Mouse (Mus musculus) heart, embryonic 14.5 days (tissue): ENCODE measurements around the gene Ascc2. TPM values are rescaled to one million over a fixed set of nuclear protein-coding genes. Genes with fewer than 3 reads are reported as not detected.

Experiments used
- ATAC-seq: fragments of 200-750 bp; cut with Nextera tagmentation; 2 replicates; pipeline ENCODE4 v1.8.0; 2017; ENCODE audit warnings: low read depth, moderate TSS enrichment; ENCODE audit not compliant: insufficient number of reproducible peaks, insufficient read depth, low FRiP score
- H3K27ac ChIP-seq, 2 experiments: fragments of 200-500 bp in 1 of 2; fragments of 300-500 bp in 1 of 2; sonication (generic) in 1 of 2; replicated peaks in 1 of 2; 2 replicates each; pipeline ENCODE4 v1.5.1; 2012 to 2014; ENCODE audit warnings: low read depth in 2 of 2, low read length in 2 of 2, control low read depth in 1 of 2, mild to moderate bottlenecking in 1 of 2, mixed read lengths in 1 of 2; ENCODE audit not compliant: control insufficient read depth in 1 of 2, insufficient read depth in 1 of 2
- H3K27me3 ChIP-seq: fragments of 300-500 bp; sonication (generic); 2 replicates; pipeline ENCODE4 v1.6.1; 2014; ENCODE audit warnings: mild to moderate bottlenecking, low read length, control low read depth; ENCODE audit not compliant: control insufficient read depth, insufficient read depth
- H3K36me3 ChIP-seq: fragments of 300-500 bp; sonication (generic); 2 replicates; pipeline ENCODE4 v1.6.1; 2014; ENCODE audit warnings: mild to moderate bottlenecking, control low read depth, low read length, mixed read lengths; ENCODE audit not compliant: control insufficient read depth, insufficient read depth
- H3K4me1 ChIP-seq, 2 experiments: fragments of 200-500 bp in 1 of 2; fragments of 300-500 bp in 1 of 2; sonication (generic) in 1 of 2; 2 replicates each; pipeline ENCODE4 v1.6.1; 2012 to 2014; ENCODE audit warnings: low read length in 2 of 2, control low read depth in 1 of 2, mixed read lengths in 1 of 2; ENCODE audit not compliant: control insufficient read depth in 2 of 2, insufficient read depth in 2 of 2
- H3K4me2 ChIP-seq: fragments of 300-500 bp; sonication (generic); 2 replicates; pipeline ENCODE4 v1.6.1; 2014; ENCODE audit warnings: mild to moderate bottlenecking, low read length
- H3K4me3 ChIP-seq, 2 experiments: fragments of 200-500 bp in 1 of 2; fragments of 300-500 bp in 1 of 2; sonication (generic) in 1 of 2; 2 replicates each; pipeline ENCODE4 v1.5.1; 2012 to 2014; ENCODE audit warnings: low read length in 2 of 2, mild to moderate bottlenecking in 2 of 2, control low read depth in 1 of 2, low read depth in 1 of 2, moderate library complexity in 1 of 2; ENCODE audit not compliant: control insufficient read depth in 1 of 2, insufficient read depth in 1 of 2
- H3K9ac ChIP-seq: fragments of 300-500 bp; sonication (generic); 2 replicates; pipeline ENCODE4 v1.6.1; 2014; ENCODE audit warnings: mild to moderate bottlenecking, low read length
- H3K9me3 ChIP-seq: fragments of 300-500 bp; sonication (generic); 2 replicates; pipeline ENCODE4 v1.6.1; 2016; ENCODE audit warnings: low read length, control low read depth; ENCODE audit not compliant: control insufficient read depth
- WGBS: fragments of 180-500 bp; shearing (Covaris S2); extraction: QIAGEN DNeasy Blood & Tissue Kit; methylation state at CpG from one replicate; pipeline ENCODE4 v1.1.7; 2014; 5-methylcytosine and 5-hydroxymethylcytosine counted together
- polyA plus RNA-seq: library from polyadenylated mRNA; unstranded; fragments of >200 nt; fragmentation: Nextera tagmentation; extraction: Ambion mirVana; gene quantifications from 2 replicates; pipeline ENCODE4 v1.2.1, GENCODE M21; 2014

The Ascc2 gene
- polyA plus RNA-seq, 1 experiment from 2014 or later, result 19.0 TPM

DNA sequence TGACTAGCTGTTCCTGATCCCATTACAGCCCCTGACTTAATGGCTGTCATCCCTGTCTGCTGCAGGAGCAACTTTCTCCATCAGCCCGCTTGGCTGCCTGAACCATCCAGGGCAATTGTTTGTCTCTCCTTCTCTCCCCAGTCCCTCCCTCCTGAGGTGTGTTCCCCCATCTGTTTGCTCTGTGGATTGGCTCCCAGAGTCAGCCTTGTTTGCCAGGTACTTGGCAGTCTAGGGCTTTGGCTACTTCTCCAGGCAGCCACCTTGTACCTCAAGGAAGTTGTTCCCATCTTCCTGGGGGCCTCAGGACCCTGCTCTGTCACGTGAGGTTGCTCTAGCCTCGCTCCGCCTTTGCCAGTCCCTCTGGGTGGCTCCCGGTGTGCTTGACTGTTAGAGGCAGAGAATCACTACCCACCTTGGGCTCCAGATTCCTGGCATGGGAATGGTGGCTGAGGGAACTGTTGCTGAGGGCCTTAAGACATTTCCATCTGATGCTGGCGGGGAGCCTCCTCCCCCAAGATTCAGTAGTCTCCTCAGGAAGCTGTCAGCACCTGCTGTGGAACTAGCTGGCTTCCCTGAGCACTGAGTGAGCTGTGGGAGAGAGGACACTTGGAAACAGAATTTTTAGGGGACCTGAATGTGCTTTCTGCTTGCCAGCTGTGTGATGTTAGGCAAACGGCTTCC is 83.5 kb downstream of the Ascc2 start:
- Histone ChIP-seq H3K27me3 (no peaks in the 10 kb centered on the region), H3K4me3 (no peak overlapping the region), H3K4me1 (peaks cover 4 to 8% of the 10 kb centered on the region in 2 experiments), H3K27ac (no peak overlapping the region), H3K9me3 (no peaks in the 10 kb centered on the region), H3K9ac (no peak overlapping the region), H3K36me3 (peaks cover 17% of the 10 kb centered on the region), H3K4me2 (no peak overlapping the region)
- no peak for ATAC-seq
- WGBS, result 51% methylated on average over 7 of the region's 7 CpGs

DNA sequence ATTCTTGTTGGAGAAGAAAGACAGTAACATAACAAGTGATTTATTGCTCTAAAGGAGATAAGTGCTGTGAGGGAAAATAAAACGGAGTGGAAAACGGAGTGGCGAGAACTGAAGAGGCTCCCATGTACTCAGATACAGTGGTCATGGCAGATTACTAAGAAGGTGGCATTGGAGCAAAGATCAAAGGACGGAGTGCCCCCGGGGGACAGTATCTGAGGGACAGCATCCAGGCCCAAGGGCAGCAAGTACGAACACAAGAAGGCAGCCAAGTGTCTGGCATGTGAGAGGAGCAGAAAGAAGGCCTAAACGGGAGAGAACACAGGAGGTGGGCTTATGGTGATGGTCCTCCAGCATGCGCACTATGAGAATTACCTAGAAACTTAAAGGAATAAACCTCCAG is 84.2 kb downstream of the Ascc2 start:
- ATAC-seq, result no peak
- Histone ChIP-seq H3K27ac (no peak overlapping the region), H3K4me3 (no peak overlapping the region), H3K27me3 (no peaks in the 10 kb centered on the region), H3K4me2 (no peak overlapping the region), H3K9ac (no peak overlapping the region), H3K9me3 (no peaks in the 10 kb centered on the region), H3K4me1 (peaks cover 4 to 8% of the 10 kb centered on the region in 2 experiments), H3K36me3 (peaks cover 17% of the 10 kb centered on the region)
- 82% methylated on average over 8 of the region's 8 CpGs for WGBS

DNA sequence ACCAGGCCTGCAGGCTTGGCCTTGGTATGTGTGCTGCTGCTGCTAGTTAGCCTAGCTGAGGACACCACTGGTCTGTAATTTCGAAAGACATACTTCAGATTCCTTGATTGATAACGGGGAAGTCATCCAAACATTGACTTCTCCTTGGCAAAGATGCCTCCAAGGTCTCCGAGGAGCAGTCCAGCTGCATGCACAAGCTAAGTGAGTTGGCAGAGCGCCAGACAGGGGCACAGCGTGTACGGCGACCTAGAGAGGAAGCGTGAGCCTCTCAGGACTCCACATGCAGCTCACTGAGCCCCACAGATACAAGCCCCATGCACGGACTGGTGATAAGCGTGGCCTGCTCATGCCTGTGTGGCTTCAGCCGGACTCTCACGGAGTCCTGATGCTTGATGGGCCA is 92.1 kb downstream of the Ascc2 start:
- ATAC-seq, result no peak
- H3K9me3 ChIP-seq, result no peaks in the 10 kb centered on the region
- WGBS, result 13% methylated on average over 12 of the region's 12 CpGs
- no peak overlapping the region for H3K9ac ChIP-seq
- peaks cover 11 to 12% of the 10 kb centered on the region in 2 experiments for H3K4me1 ChIP-seq
- no peak overlapping the region for H3K4me2 ChIP-seq
- no peak overlapping the region for H3K4me3 ChIP-seq
- 0 out of 2 replicates have a peak, but pooled peaks cover under 1% of the 10 kb centered on the region for H3K36me3 ChIP-seq
- no peak overlapping the region for H3K27ac ChIP-seq
- H3K27me3 ChIP-seq, result no peaks in the 10 kb centered on the region

DNA sequence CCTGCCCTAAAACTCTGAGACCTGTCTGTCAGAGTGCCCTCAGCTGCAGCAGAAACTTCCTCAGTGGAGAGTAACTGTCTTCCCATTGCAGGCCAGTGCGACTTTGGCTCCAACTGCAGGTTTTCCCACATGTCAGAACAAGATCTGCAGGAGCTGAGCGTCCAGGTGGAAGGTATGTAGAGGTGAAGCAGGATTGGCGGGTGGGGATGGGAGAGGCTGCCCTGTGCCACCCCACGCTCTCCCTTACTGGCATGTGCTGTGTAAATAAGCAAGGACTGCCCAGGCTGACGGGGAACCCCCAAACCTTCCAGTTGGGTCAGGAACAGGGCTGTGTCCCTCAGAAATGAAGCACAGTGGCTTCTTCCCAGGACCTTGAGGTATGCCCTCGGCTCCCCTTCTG is 92.5 kb downstream of the Ascc2 start:
- Histone ChIP-seq H3K27ac (no peak overlapping the region), H3K4me1 (peaks cover 11 to 12% of the 10 kb centered on the region in 2 experiments)

DNA sequence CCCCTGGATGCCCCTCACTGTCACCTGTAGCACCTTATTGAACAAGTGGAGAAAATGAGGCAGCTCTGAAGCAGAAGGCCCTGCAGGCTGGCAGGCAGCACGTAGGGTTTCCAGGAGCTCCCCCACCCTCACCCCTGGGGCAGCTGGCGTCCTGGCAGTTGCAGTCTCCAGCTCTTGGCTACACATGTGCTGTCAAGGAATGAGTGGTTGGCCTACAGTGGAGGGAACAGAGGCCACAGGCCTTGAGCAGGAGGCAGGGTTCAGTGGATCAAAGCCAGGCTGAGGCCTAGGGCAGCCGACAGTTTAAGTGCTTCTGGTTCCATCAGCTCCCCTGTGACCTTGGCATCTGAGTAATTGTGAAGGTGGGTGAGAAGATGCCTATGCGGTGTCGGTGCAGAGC is 93.4 kb downstream of the Ascc2 start:
- no peak overlapping the region for H3K4me2 ChIP-seq
- no peaks in the 10 kb centered on the region for H3K36me3 ChIP-seq
- WGBS, result 85% methylated on average over 5 of the region's 5 CpGs

More for the DNA sequence above, 92.5 kb downstream of the Ascc2 start:
- Histone ChIP-seq H3K4me3 (no peak overlapping the region), H3K36me3 (no peaks in the 10 kb centered on the region), H3K27me3 (no peaks in the 10 kb centered on the region), H3K9me3 (no peaks in the 10 kb centered on the region), H3K4me2 (no peak overlapping the region), H3K9ac (no peak overlapping the region)
- ATAC-seq, result no peak
- 75% methylated on average over 6 of the region's 6 CpGs for WGBS

DNA sequence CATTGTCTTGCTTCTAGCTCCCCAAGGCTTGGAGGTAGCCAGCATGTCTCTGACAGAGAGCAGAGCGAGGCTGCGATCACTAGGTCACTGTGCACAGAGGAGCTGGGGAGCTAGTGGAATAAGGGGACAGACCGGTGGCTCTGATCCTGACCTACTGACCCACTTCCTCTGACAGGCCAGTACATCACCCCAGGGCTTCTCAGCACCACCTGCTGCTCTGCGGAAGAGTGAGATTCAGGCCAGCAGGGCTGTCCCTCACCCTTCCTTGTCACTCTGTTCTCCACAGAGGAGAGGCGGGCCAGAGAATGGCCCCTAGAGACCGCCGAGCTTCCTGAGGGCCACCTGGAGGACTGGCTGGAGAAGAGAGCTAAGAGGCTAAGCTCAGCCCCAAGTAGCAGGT is 94.2 kb downstream of the Ascc2 start:
- Histone ChIP-seq H3K9ac (no peak overlapping the region), H3K36me3 (no peaks in the 10 kb centered on the region), H3K4me1 (peaks cover 11 to 12% of the 10 kb centered on the region in 2 experiments), H3K4me2 (no peak overlapping the region), H3K9me3 (no peaks in the 10 kb centered on the region), H3K27ac (no peak overlapping the region), H3K4me3 (no peak overlapping the region), H3K27me3 (no peaks in the 10 kb centered on the region)
- WGBS, result 78% methylated on average over 7 of the region's 7 CpGs
- ATAC-seq, result no peak

More for the DNA sequence above, 93.4 kb downstream of the Ascc2 start:
- Histone ChIP-seq H3K9ac (no peak overlapping the region), H3K4me3 (no peak overlapping the region), H3K27me3 (no peaks in the 10 kb centered on the region), H3K4me1 (peaks cover 11 to 12% of the 10 kb centered on the region in 2 experiments), H3K9me3 (no peaks in the 10 kb centered on the region), H3K27ac (no peak overlapping the region)
- no peak for ATAC-seq

DNA sequence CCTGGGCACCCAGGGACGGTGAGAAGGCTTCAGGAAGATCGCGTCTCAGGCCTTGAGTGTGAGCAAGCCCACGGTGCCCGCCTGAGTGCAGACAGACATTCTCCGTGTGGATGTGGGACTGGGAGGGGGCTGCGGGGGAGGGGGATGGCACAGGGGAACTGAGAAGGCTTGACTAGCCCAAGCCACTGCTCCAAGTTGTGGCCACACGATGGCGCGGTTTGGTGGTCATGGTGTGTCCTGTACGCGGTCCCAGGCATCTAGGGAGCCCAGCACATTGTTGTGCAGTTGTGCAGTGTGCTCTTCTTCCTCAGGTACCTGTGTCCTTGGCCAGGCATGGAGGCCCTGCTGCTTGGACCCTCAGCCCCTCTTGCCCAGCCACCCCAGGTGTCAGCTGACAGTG is 96.6 kb downstream of the Ascc2 start:
- Histone ChIP-seq H3K9me3 (no peaks in the 10 kb centered on the region), H3K4me1 (peaks cover 11 to 12% of the 10 kb centered on the region in 2 experiments), H3K9ac (no peak overlapping the region), H3K27me3 (no peaks in the 10 kb centered on the region), H3K4me3 (no peak overlapping the region), H3K27ac (no peak overlapping the region), H3K4me2 (no peak overlapping the region), H3K36me3 (0 out of 2 replicates have a peak, but pooled peaks cover 4% of the 10 kb centered on the region)
- 29% methylated on average over 12 of the region's 12 CpGs for WGBS
- ATAC-seq, result no peak
